Mouse (Mus musculus): ENCODE data around the gene Kmo. TPM values are rescaled to one million over a fixed set of nuclear protein-coding genes. Genes with fewer than 3 reads are reported as not detected.

The Kmo gene
- polyA plus RNA-seq (2011; ENCODE audit: insufficient read depth, insufficient read length, low read depth, missing spikeins), result not detected in 2 replicates

- Histone ChIP-seq H3K4me3 (ENCODE audit: low read depth, low read length) (no peak within 1 kb of the TSS), H3K27me3 (ENCODE audit: control insufficient read depth, insufficient read depth, low read length, poor library complexity, severe bottlenecking) (no peaks in the 10 kb centered on the region), H3K36me3 (ENCODE audit: control insufficient read depth, insufficient read depth, low read length, poor library complexity, severe bottlenecking) (peaks cover 15% of the 10 kb centered on the region), H3K9ac (ENCODE audit: low read depth, poor library complexity, severe bottlenecking) (no peak within 1 kb of the TSS), H3K27ac (ENCODE audit: insufficient read depth, low read length) (no peak within 1 kb of the TSS), H3K9me3 (replicated peaks; ENCODE audit: control insufficient read depth, insufficient read depth, low read length, poor library complexity, severe bottlenecking) (no peaks in the 10 kb centered on the region), H3K4me1 (ENCODE audit: control insufficient read depth, insufficient read depth, low read length) (no peaks in the 10 kb centered on the region)
- TF ChIP-seq CTCF (IDR thresholded peaks at IDR 0.05; ENCODE audit: low read depth, low read length) (no peak), POLR2A (IDR thresholded peaks at IDR 0.05; ENCODE audit: insufficient read depth, low read length) (no peak), EP300 (IDR thresholded peaks at IDR 0.05; ENCODE audit: insufficient read depth, low read depth, low read length) (no peak)
Measured at GRCm38 (mm10) chr1:175619814-175620431, at the start of gene Kmo. Kmo (plus strand) TSS chr1:175620381.

- no peak for TF ChIP-seq POLR2A (IDR thresholded peaks at IDR 0.05; ENCODE audit: insufficient read depth, low read length)
- TF ChIP-seq CTCF (IDR thresholded peaks at IDR 0.05; ENCODE audit: low read depth, low read length), result no peak
- TF ChIP-seq EP300 (IDR thresholded peaks at IDR 0.05; ENCODE audit: insufficient read depth, low read depth, low read length), result no peak
- Histone ChIP-seq H3K27me3 (ENCODE audit: control insufficient read depth, insufficient read depth, low read length, poor library complexity, severe bottlenecking) (no peaks in the 10 kb centered on the region), H3K27ac (ENCODE audit: insufficient read depth, low read length) (no peak overlapping the region)
Measured at GRCm38 (mm10) chr1:175574129-175574528, 46.1 kb upstream of the Kmo start.

GRCm38 (mm10) chr1:175578425-175579096, 41.6 kb upstream of the Kmo start:
- no peaks in the 10 kb centered on the region for H3K36me3 ChIP-seq (ENCODE audit: control insufficient read depth, insufficient read depth, low read length, poor library complexity, severe bottlenecking)
- H3K27me3 ChIP-seq (ENCODE audit: control insufficient read depth, insufficient read depth, low read length, poor library complexity, severe bottlenecking), result no peaks in the 10 kb centered on the region
- no peak overlapping the region for H3K27ac ChIP-seq (ENCODE audit: insufficient read depth, low read length)
- H3K9ac ChIP-seq (ENCODE audit: low read depth, poor library complexity, severe bottlenecking), result no peak overlapping the region
- no peaks in the 10 kb centered on the region for H3K9me3 ChIP-seq (replicated peaks; ENCODE audit: control insufficient read depth, insufficient read depth, low read length, poor library complexity, severe bottlenecking)
- TF ChIP-seq EP300 (IDR thresholded peaks at IDR 0.05; ENCODE audit: insufficient read depth, low read depth, low read length) (no peak), CTCF (IDR thresholded peaks at IDR 0.05; ENCODE audit: low read depth, low read length) (no peak), POLR2A (IDR thresholded peaks at IDR 0.05; ENCODE audit: insufficient read depth, low read length) (no peak)
- H3K4me3 ChIP-seq (ENCODE audit: low read depth, low read length), result no peak overlapping the region
- H3K4me1 ChIP-seq (ENCODE audit: control insufficient read depth, insufficient read depth, low read length), result no peaks in the 10 kb centered on the region

More at GRCm38 (mm10) chr1:175574129-175574528, 46.1 kb upstream of the Kmo start:
- no peak overlapping the region for H3K4me3 ChIP-seq (ENCODE audit: low read depth, low read length)
- no peaks in the 10 kb centered on the region for H3K9me3 ChIP-seq (replicated peaks; ENCODE audit: control insufficient read depth, insufficient read depth, low read length, poor library complexity, severe bottlenecking)
- no peaks in the 10 kb centered on the region for H3K4me1 ChIP-seq (ENCODE audit: control insufficient read depth, insufficient read depth, low read length)
- no peak overlapping the region for H3K9ac ChIP-seq (ENCODE audit: low read depth, poor library complexity, severe bottlenecking)
- H3K36me3 ChIP-seq (ENCODE audit: control insufficient read depth, insufficient read depth, low read length, poor library complexity, severe bottlenecking), result no peaks in the 10 kb centered on the region

GRCm38 (mm10) chr1:175579598-175580235, 40.5 kb upstream of the Kmo start:
- H3K9ac ChIP-seq (ENCODE audit: low read depth, poor library complexity, severe bottlenecking), result no peak overlapping the region
- H3K9me3 ChIP-seq (replicated peaks; ENCODE audit: control insufficient read depth, insufficient read depth, low read length, poor library complexity, severe bottlenecking), result no peaks in the 10 kb centered on the region
- no peak for TF ChIP-seq EP300 (IDR thresholded peaks at IDR 0.05; ENCODE audit: insufficient read depth, low read depth, low read length)
- no peak for TF ChIP-seq POLR2A (IDR thresholded peaks at IDR 0.05; ENCODE audit: insufficient read depth, low read length)
- TF ChIP-seq CTCF (IDR thresholded peaks at IDR 0.05; ENCODE audit: low read depth, low read length), result no peak
- H3K4me1 ChIP-seq (ENCODE audit: control insufficient read depth, insufficient read depth, low read length), result no peaks in the 10 kb centered on the region
- H3K27me3 ChIP-seq (ENCODE audit: control insufficient read depth, insufficient read depth, low read length, poor library complexity, severe bottlenecking), result no peaks in the 10 kb centered on the region
- H3K36me3 ChIP-seq (ENCODE audit: control insufficient read depth, insufficient read depth, low read length, poor library complexity, severe bottlenecking), result no peaks in the 10 kb centered on the region
- H3K4me3 ChIP-seq (ENCODE audit: low read depth, low read length), result no peak overlapping the region
- H3K27ac ChIP-seq (ENCODE audit: insufficient read depth, low read length), result no peak overlapping the region

GRCm38 (mm10) chr1:175580346-175580745, 39.8 kb upstream of the Kmo start:
- H3K9me3 ChIP-seq (replicated peaks; ENCODE audit: control insufficient read depth, insufficient read depth, low read length, poor library complexity, severe bottlenecking), result no peaks in the 10 kb centered on the region
- no peaks in the 10 kb centered on the region for H3K27me3 ChIP-seq (ENCODE audit: control insufficient read depth, insufficient read depth, low read length, poor library complexity, severe bottlenecking)
- H3K27ac ChIP-seq (ENCODE audit: insufficient read depth, low read length), result no peak overlapping the region
- no peak overlapping the region for H3K9ac ChIP-seq (ENCODE audit: low read depth, poor library complexity, severe bottlenecking)
- no peaks in the 10 kb centered on the region for H3K4me1 ChIP-seq (ENCODE audit: control insufficient read depth, insufficient read depth, low read length)
- no peaks in the 10 kb centered on the region for H3K36me3 ChIP-seq (ENCODE audit: control insufficient read depth, insufficient read depth, low read length, poor library complexity, severe bottlenecking)
- no peak for TF ChIP-seq CTCF (IDR thresholded peaks at IDR 0.05; ENCODE audit: low read depth, low read length)
- TF ChIP-seq POLR2A (IDR thresholded peaks at IDR 0.05; ENCODE audit: insufficient read depth, low read length), result no peak
- TF ChIP-seq EP300 (IDR thresholded peaks at IDR 0.05; ENCODE audit: insufficient read depth, low read depth, low read length), result no peak
- H3K4me3 ChIP-seq (ENCODE audit: low read depth, low read length), result no peak overlapping the region

All from ES-Bruce4 (cell line).